Mouse (Mus musculus) embryonic stem cell, embryonic (primary cell): ENCODE measurements at regions not wholly inside any gene's neighbourhood (a gene's known extent, or its start where the extent isn't known, plus 50 kb on each side); places are given as distances from the start of the nearest gene placed in this dataset.

ENCODE experiments used
- CTCF ChIA-PET, 4 experiments: fragments of 300-600 bp in 2 of 4; fragments of 350-600 bp in 2 of 4; sonication (Branson Sonifier 250); formaldehyde crosslinking; loops; one replicate each; lab custom pipeline; 2022; ENCODE audit warnings: inconsistent platforms in 2 of 4; lab: Charles Lee
- POLR2A ChIA-PET, 4 experiments: fragments of 300-600 bp in 2 of 4; fragments of 350-600 bp in 2 of 4; sonication (Branson Sonifier 250); formaldehyde crosslinking; loops; one replicate each; lab custom pipeline; 2022; ENCODE audit warnings: antibody characterized with exemption in 4 of 4, inconsistent platforms in 1 of 4; lab: Charles Lee

DNA sequence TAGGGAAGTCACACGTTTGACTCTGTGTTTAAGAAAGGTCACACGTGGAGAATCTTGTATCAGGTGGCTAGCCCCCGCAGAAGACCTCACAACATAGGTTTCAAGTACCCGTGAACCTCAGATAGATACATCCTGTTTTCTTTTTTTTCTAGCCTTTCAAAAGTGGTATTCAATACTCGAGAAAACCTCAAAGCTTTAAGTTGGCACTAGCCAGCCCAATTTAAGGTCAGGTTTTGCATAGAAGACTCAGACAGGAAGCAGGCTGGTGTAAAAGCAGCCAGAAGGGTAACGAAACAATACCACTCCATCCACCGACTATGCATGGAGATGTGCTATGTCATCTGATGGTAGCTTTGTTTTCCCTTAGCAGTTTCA is 174.8 kb upstream of the Cxcr4 start:
- ChIA-PET CTCF (interaction anchor here in 1 of 4 experiments (0.6 kb wide), 1 partner anchor 38 kb away, joined by 3 read pairs; no protein-coding TSS in a partner anchor), POLR2A (interaction anchor here in 1 of 4 experiments (0.6 kb wide), 1 partner anchor 43 kb away, joined by 5 read pairs; no protein-coding TSS in a partner anchor)

DNA sequence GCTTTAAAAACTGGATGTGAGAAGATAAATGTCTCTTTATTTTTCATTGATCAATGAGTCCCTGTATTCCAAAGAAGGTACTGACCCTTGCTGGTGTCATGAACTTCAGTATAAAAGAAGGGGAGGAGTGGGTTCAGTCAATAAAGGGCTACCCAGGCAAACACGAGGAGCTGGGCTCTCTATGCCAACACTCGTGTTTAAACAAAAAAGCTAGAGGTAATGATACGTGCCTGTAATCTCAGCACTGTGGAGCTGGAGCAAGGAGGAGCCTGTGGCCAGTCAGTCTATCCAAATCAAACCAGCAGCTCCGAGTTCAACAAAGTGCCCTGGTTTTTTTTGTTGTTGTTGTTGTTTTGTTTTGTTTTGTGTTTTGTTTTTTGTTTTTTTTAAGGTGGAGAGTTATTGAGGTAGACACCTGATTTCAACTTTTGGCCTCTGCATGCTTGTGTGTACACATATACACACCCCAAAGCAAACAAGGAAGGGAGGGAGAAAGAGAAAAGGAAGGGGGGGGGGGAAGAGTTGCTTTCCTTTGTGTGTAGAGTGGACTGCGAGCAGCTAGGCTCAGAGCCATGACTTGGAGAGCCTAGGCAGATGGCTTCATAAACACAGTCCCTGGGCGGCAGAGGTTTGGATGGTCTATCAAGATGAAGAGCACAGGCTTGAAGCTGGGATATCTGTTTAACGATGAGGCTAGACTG is 174.2 kb upstream of the Cxcr4 start:
- ChIA-PET CTCF (interaction anchor here in 1 of 4 experiments (0.6 kb wide), 1 partner anchor 39 kb away, joined by 3 read pairs; no protein-coding TSS in a partner anchor), POLR2A (interaction anchor here in 1 of 4 experiments (0.6 kb wide), 1 partner anchor 42 kb away, joined by 5 read pairs; no protein-coding TSS in a partner anchor)

DNA sequence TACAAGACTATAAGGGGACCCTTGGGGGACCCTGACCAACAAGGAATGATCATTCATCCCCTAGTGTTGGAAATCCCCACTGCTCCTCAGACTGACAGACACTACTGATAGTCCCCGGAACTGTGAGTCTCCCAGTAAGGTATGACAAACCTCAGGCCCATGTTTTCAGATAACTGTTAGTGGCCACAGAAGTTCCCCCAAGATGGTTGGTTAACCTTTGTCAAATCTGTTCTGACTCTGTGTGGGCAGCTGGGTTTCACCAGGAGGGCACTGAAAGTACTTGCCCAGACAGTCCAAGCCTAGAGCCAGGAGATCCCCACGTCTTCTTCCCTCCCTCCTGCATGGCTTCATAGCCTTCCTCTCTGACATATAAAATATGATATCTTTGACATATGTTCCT is 173.5 kb upstream of the Cxcr4 start:
- CTCF ChIA-PET, result no interaction called here
- POLR2A ChIA-PET, result no interaction called here

DNA sequence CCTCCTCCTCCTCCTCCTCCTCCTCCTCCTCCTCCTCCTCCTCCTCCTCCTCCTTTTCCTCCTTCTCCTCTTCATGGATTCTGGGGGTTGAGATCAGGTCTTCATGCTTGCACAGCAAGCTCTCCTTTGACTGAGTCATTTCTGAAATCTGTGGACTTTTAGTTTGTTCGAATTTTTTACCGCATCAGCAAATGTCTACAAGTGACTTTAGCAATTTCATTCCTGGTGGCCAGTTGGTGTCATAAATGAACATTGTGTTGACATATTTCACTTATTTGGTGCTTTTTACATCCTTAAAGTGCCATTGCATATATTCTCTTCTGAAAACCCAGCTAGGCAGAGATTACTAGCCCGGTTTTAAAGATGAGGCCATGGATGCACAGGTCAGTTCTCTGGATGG is 173.0 kb upstream of the Cxcr4 start:
- POLR2A ChIA-PET, result no interaction called here
- CTCF ChIA-PET, result no interaction called here

DNA sequence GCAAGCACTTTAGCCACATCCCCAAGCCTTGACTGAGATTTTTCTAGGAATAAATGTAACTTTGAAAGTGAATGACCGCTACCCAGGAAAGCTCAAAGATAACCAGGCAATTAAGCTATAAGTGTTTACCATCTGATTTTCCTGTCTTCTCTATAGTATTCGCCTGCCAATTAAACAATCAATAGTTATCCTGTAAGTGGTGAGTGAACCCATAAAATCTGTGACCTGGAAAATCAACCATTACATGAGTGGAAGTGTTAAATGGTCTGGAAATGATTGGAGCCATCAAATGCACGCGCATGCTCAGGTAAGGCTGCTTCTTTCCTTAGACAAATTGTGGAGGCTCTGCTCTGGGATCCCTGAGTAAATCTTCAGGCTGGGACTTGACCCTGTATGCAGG is 170.8 kb upstream of the Cxcr4 start:
- CTCF ChIA-PET, result no interaction called here
- POLR2A ChIA-PET, result no interaction called here

DNA sequence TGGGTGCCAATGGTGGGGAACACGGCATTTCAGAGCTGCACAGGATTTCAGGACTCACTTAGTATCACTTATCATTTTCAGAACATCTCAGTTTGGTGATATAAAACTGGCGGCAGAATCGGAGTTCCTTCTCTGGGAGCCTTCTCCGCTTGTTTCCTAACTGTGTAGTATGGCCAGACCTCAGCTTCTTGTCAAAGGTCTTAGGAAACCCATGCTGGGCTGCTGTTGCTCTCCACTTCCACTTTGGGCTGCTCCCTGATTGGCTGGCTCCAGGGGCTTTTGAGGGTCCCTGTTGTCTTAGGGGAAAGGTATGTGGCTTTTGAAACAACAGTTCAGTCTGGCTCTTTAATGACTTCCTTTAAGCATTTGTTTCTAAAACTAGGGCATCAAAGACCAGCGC is 170.0 kb upstream of the Cxcr4 start:
- ChIA-PET POLR2A (no interaction called here), CTCF (interaction anchor here in 1 of 4 experiments (0.6 kb wide), 1 partner anchor 485 kb away, joined by 4 read pairs; no protein-coding TSS in a partner anchor)

DNA sequence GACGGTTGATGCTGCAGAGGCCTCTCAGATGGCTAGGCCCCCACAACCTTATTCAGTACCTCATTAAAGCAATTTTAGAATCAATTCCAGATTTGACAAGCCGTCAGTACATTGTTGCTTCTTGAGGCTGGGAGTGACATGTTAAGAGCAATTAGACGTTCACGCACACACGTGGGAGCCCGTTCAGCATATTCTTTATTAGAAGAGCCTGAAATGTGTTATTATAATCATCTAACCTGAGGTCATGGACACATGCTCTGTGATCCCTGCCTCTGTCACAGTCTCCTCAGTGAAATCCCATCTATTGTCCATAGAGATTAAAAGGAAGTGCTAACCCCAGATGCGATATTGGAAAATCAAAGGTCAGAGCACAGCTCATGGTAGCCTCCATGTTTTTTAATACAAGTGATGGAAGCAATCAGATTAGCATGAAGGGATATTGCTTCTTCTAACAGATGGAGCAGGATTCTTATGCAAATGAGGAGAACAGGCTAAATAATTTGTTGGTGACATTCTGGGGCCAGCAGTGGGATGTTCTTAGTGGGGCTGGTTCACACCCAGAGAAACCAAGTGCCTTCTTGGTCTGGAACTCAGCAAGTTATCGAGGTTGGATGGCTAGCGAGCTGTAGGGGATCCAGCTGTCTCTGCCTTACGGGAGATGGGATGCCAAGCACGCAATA is 166.8 kb upstream of the Cxcr4 start:
- CTCF ChIA-PET, result no interaction called here
- POLR2A ChIA-PET, result no interaction called here

DNA sequence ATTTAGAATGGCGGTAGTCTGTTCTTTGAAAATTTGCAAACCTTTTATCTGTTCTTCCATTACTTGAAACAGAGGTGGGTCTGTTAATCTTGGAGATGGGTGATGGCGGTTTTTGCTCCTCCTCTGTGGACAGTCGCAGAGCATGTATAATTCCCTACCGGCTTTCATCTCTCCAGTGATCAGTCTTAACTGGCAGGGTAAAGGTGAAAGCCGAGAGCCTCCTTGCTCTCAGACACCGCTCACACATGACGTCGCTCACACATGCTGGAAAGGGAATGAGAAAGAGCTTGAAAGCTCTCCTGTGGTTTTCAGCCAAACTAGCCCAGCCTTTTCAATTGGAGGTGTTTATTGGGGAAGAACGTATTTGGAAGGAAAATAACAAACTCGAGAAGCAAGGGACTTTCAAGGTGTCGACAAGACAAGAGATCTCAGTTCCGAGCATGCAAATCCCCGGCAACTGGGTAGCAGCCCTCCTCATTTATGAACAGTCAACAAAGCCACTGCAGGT is 166.3 kb upstream of the Cxcr4 start:
- POLR2A ChIA-PET, result no interaction called here
- CTCF ChIA-PET, result no interaction called here

DNA sequence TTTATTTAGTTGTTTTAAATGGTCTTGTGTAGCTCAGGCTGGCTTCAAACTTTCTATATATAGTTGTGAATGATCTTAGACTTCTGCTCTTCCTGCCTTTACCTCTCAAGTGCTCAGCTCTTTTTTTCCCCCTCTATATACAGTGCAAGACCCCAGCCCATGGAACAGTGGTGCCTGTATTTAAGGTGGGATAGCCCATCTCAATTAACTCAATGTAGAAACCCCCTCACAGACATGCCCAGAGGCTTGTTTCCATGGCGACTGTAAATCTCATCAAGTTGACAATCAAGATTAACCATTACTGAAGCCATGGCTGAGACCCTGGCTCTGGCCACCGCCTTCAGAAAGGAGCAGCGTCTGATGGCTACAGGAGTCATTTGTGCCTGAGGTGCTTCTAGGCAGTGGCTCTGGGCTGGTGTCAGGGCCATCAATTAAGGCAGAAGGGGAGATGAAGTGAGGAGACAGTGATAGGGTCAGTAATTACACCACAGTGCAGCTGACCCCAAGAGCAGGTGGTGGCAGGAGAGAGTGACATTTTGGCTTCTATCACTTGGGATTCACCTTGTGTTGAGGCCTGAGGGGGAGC is 161.4 kb upstream of the Cxcr4 start:
- CTCF ChIA-PET, result no interaction called here
- POLR2A ChIA-PET, result no interaction called here

DNA sequence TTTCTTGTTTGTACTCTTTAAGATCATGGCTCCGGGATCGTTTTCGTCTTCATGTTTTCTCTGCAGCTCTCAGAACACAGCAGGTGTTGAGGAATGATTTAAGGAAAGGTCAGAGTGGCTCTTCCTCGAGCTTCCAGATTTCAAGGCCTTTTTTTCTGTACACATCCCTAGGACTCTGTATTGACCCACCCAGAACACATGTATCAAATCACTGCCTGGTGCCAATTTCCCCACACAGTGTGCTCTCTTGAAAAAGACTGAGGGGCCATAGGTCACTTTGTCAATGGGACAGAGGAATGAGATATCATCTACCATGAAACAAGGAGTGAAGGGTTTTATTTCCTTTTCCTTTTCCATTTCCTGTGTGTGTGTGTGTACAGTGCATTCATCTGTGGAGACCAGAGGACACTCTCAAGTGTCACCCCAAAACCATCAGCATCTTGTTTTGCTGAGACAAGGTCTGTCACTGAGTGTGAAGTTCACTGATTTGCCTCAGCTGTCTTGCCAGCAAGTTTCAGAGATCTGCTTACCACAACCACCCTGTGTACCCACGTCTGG is 157.4 kb upstream of the Cxcr4 start:
- ChIA-PET CTCF (interaction anchor here in 1 of 4 experiments (0.7 kb wide), 1 partner anchor 30 kb away, joined by 4 read pairs; no protein-coding TSS in a partner anchor), POLR2A (no interaction called here)

DNA sequence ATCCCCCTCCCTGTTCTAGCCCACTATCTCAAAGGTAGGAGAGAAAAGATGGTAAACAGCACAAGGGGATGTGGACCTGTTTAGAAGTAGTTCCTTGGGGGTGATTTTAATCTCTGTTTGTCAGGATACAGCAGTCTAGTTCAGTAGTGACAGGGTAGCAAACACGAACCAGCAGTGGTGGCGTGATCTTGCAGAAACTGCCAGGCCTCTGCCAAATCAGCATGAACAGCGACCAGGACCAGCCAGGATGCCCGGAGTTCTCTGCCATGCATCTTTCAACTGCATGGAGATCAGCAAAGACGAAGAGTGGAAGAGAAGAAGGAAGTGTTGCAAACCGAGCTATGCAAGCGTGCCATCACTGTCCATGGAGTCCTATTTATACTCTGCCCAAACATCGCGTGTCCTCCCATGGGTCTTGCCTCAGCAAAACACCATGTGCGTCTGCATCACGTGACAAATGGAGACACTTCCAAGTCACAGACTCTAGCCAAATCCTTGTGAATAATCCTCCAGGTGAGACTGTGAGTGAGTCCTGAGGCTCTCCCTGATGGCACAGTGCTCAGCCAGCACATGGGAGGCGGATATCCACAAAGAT is 155.2 kb upstream of the Cxcr4 start:
- POLR2A ChIA-PET, result interaction anchor here in 2 of 4 experiments (0.5 to 1.5 kb wide), 2 partner anchors 161 to 330 kb away, joined by 3 to 4 read pairs; partner anchors contain the start of gene Dars (in 1 of the 2)
- CTCF ChIA-PET, result no interaction called here

DNA sequence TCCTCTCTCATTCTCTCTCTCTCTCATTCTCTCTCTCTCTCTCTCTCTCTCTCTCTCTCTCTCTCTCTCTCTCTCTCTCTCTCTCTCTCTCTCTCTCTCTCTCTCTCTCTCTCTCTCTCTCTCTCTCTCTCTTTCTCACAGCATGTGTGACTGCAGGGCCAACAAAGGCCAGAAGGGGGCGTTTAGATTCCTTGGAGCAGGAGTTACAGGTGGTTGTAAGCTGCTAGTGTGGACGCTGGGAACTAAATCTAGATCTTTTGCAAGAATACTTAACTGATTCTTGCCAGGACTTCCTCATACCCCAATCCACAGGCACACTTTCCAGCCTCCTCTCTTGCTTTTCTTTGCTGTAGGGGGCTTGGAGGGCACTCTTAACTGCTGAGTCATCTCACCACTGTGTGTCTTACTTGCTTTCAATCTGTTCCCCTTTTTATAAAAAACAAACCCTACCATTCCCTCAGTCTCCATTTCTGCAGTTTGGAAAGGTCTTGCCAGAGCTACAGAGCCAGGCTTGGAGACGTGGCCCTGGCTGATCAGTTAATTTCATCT is 154.4 kb upstream of the Cxcr4 start:
- ChIA-PET CTCF (interaction anchor here in 3 of 4 experiments (0.6 to 0.7 kb wide), 7 partner anchors 13 to 1429 kb away, joined by 3 to 9 read pairs (median 4); no protein-coding TSS in a partner anchor), POLR2A (interaction anchor here in 2 of 4 experiments (0.5 to 1.5 kb wide), 4 partner anchors 9 to 945 kb away, joined by 3 to 7 read pairs (median 4); partner anchors contain the start of gene Dars (in 1 of the 2))

DNA sequence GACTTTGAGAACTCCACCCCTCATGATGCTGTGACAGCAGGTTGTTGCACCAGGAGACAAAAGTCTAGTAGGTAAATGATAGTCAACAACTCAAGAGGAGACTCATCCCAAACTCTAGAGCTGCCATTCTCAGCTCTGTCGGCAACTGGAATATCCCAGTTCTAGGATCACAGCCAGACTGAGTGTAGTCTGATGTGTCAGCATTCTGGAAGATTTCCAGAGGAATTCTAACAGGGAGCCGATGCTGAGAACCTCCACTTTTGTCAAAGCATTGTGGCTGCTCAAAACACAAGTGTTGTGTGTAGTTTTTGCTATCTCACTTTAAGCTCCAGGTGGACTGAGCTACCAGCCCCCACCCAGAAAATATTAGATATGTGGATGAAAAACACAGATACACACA is 148.5 kb upstream of the Cxcr4 start:
- CTCF ChIA-PET, result no interaction called here
- POLR2A ChIA-PET, result no interaction called here

DNA sequence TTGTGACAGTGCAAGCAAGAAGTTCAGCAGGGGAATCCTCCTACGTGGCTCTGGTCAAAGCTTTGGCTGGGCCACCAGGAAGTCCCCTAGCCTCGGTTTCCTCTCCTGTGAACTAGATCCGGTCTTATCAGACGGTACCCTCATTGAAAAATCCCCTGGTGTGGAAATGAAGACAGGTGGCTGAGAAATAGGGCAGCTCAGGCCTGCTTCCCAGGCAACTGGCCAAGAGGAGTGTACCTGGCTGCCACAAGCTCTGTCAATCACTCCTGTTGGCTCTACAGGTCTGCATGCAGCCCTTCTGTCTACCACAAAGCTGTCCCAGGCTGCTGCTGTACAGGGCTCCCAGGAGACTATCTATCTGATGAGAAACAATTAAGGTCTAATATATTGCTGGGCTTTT is 146.1 kb upstream of the Cxcr4 start:
- ChIA-PET POLR2A (interaction anchor here in 1 of 4 experiments (0.5 kb wide), 1 partner anchor 8 kb away, joined by 7 read pairs; no protein-coding TSS in a partner anchor), CTCF (no interaction called here)

DNA sequence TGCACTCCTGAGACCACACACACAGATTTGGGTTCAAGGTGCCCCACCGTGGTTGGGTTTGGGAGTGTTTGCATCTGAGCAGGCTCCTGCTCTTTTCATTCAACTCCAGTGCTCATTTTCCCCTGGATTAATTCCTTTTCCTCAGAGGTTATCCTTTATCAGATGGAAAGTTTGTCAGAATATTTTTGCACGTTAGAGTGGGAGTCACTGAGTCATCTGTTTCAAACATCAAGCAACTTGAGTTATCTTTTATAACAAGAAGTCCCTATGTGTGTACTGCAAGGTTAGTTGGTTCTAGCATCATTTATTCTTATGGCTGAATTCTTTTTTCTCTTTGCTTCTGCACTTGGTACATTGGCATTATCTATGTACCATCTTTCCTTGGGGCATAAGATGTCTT is 142.8 kb upstream of the Cxcr4 start:
- ChIA-PET CTCF (no interaction called here), POLR2A (no interaction called here)

DNA sequence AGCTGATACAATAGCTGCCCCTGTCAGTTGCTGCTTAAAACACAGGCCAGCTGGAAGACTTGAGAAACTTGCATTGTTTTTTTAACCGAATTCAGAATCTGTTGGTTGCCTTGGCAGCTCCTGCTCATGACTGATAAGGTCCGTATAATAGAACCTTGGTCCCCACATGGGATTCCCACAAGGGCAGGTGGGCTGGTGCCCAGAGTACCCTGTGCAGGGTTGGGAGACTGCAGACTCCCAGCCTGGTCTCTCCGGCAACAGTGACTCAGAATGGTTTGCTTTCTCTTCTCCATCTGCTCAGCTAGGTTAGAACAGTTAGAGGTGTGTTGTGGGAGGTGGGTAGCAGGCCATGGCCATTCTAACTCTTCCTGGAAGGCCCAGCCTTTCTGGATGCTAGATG is 139.4 kb upstream of the Cxcr4 start:
- ChIA-PET CTCF (no interaction called here), POLR2A (interaction anchor here in 1 of 4 experiments (0.6 kb wide), 1 partner anchor 445 kb away, joined by 4 read pairs; no protein-coding TSS in a partner anchor)

DNA sequence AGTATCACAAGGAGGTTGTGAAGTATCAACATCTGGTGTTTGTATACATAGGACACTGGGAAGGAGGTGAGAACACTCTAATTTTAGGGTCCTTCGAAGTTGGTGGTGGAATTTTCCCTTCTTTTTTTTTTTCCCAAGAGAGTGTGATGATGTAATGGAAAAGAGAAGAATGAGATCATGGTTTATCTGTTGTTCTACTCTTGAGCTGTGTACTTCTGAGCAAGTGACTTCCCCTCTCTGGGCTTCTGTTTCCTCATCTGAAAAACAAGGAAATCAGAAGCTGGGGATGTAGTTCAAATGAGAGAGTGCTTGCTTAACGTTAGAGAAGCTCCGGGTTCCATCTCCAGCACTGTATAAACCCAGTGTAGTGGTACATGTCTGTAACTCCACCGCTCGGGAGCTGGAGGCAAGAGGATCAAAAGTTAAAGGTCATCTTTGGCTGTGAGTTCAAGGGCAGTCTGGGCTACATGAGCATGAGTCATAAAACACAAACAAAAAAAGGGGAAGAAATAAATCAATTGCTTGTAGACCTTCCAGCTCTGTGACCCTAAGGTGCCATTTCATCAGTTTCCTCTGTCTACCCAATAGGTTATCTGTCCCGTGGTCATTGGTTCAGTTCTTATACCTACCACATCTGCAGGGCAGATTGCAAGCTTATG is 132.5 kb upstream of the Cxcr4 start:
- CTCF ChIA-PET, result interaction anchor here in 1 of 4 experiments (0.5 kb wide), 1 partner anchor 22 kb away, joined by 4 read pairs; no protein-coding TSS in a partner anchor
- POLR2A ChIA-PET, result interaction anchor here in 1 of 4 experiments (0.7 kb wide), 1 partner anchor 42 kb away, joined by 5 read pairs; no protein-coding TSS in a partner anchor

DNA sequence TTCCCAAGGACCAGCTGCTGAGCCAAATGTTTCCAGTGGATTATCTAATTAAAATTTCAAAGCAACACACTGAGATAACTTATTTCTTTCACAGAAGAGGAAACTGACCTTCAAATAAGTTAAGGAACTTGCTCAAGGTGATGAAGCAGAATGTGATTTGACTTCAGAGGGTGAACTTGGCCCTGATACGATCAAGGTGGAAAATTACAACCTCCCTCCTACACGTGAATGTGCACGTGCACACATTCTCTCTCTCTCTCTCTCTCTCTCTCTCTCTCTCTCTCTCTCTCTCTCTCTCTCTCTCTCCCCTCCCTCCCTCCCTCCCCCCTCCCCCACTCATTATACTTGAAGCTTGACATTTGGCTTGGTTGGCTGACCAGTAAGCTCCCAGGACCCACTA is 131.8 kb upstream of the Cxcr4 start:
- CTCF ChIA-PET, result no interaction called here
- POLR2A ChIA-PET, result interaction anchor here in 1 of 4 experiments (0.7 kb wide), 1 partner anchor 43 kb away, joined by 5 read pairs; no protein-coding TSS in a partner anchor
